Mouse (Mus musculus) testis, adult 2 months (tissue): ENCODE measurements around the gene Ceacam15.
"Not testable (repeated sequence)": the region's sequence is repeated elsewhere in the genome, so short reads cannot be mapped to it uniquely, and the experiment has no call there.

Experiments
- CTCF ChIP-seq: fragments of 200-500 bp; IDR thresholded peaks from 2 replicates; pipeline ENCODE4 v1.5.1; 2012; ENCODE audit warnings: low read depth, mild to moderate bottlenecking, inconsistent platforms, low read length, moderate library complexity; ENCODE audit not compliant: control insufficient read depth, insufficient read depth, insufficient replicate concordance
- POLR2A ChIP-seq: fragments of 200-500 bp; IDR thresholded peaks from 2 replicates; pipeline ENCODE4 v1.6.1; 2012; ENCODE audit warnings: low read depth, mild to moderate bottlenecking, inconsistent platforms, low read length, moderate library complexity; ENCODE audit not compliant: control insufficient read depth

GRCm38 (mm10) chr7:16674699-16675098 lies 806 bp downstream of the Ceacam15 start:
- TF ChIP-seq CTCF, POLR2A: not testable (repeated sequence)
